Mouse (Mus musculus): ENCODE data around the gene Manea.
A peak's percentile ranks its signal among the peaks of the same experiment; 100 is the strongest.
"Not testable (repeated sequence)": the region's sequence is repeated elsewhere in the genome, so short reads cannot be mapped to it uniquely, and the experiment has no call there.

Gene Manea

DNA sequence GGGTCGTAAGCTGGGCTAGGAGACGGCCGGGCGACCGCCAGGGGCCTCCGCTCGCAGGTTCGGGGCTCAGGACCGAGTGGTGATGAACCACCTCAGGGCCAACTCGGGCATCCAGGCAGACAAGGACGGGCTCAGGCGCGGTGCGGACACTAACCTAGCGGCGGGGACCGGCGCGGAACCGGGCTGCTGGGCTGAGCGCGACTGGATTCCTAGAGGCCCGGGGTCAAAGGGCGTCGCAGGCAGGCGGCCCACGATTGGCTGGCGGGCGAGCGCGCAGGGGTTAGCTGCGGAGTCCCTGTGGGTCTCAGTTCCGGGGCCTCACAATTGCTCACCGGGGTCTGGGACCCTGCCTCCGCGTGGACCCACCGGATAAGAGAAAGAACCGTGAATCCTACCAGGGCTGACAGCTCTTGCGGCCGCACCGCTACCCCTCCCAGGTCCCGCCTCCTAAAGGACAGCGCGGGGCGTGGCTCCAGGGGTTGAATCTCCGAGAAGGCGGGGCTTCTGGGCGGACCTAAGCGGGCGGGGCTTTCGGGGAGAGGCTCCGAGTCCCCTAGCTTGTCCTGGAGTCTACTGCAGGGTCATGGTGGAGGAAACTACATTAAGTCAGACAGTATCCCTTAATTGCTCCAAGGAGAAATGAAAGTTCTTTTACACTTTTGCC lies at the start of gene Manea:
Gene Manea, minus strand, starts transcription at position 449 of the 664 bp plus-strand sequence.
- peak; percentile 90 to 94 for DNase-seq (ENCODE audit: low spot score in 2 of 2)

DNA sequence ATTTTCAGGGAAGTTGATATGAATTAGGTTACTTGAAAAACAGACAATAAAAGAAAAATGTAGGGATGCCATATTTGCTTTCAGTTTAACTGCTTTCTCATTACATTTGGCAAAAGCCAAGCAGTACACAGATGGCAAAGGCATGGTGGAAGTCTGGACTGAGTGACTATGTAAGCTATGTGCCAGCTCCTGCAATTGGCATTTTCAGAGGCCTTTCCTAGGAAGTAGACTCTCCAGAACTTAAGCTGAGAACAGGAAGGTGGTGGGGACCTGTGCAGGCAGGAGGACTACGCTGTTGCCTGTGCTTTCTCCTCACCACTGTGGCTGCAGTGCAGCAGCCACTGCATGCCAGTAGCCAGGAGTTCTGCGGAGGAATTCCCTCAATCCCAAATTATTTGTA lies 7.9 kb upstream of the Manea start:
- DNase-seq (ENCODE audit: low spot score in 2 of 2): no peak

DNA sequence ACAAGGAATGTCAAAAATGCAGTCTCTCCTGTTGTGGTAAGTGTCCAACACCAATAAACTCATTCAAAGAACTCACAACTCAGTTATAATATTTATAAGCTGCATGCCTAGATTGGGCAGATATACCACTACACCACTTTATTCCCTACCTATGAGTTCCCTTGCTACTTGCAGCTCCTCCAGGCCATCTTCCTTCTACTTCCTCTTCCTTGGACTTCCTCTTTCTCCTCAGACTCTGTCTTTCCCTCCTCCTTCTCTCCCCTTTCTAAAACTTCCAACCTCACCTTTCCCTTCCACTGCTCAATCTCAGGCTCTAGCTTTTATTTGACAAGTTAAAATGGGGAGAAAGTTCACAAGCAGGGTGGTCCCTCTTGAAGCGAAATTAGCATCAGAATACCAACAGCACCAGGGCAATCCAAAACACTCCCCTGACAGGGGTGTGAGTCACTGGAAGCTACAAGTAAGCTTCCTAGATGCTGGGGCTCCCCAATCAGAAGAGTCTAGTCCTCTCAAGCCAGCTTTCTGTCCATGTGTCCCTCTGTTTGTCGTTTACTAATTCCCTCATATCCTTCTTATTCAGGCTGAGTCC lies 7.0 kb upstream of the Manea start:
- DNase-seq (ENCODE audit: low spot score in 2 of 2): no peak

DNA sequence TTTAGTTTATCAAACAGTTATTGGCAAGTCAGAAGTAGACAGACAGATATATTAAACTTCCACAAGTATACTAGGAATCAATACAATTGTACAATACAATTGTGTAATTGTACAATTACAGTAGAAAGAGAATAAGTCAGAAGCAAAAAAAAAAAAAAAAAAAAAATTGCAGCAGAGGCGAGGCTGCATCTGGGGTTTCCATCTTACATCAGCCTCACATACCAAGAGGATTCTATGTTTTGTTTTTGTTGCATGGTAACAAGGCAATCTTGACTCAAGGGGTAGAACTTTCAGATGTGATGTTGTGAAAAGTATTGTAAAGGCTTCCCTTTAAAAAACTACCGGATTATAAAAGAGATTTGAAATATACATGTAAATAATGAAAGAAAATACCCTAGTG lies 548 bp upstream of the Manea start:
- no peak for DNase-seq (ENCODE audit: low spot score in 2 of 2)

DNA sequence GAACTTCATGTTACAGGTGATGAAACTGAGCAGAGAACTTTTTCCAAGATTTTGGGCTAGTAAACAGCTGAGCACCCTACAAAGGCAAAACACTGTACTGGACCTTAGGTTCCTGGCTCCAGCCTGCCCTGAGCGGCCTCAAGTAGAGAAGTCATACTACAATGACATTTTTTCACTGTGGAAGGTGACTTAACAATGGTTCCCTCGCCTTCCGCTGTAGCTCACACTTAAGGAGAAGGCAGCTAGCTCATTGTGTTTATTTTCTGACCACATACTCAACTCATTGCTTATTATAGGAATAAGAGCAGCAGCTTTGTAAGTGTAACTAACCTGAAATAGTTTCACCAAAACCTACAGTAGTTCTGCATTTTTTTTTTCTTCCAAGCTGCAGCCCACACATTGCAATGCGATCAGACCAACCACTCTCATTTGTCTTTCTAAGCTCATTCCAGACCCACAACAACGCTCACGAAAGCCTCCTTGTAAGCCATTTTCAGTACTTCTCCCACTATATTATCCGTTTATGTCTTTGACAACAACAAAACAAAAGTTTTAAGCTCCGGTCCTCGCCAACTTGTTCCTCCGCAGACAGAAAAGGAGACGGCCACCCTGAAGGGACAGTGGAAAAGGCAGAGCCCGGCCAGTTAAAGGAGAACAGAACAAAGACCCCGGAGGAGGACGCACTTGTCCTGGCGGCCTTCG lies 799 bp downstream of the Manea start:
- no peak for DNase-seq (ENCODE audit: low spot score in 2 of 2)

DNA sequence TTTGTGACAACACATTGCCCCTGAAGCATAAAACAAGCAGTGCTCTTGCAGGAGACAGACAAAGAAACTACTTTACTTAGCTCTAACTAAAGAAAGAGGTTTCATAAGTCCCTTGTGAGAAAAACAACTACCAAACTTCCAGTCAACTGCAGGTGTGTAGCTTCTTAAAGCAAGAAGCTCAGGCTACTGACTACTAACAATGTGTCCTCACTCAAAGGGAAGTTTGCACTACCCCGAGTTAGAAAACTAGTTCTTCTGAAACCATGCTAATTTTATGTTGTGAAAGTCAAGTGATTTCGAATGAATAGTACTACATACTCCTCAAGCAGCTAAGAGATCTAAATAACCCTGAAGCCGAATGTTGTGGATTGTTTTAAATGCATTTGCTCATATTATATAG lies 1.6 kb downstream of the Manea start:
- no peak for DNase-seq (ENCODE audit: low spot score in 2 of 2)

DNA sequence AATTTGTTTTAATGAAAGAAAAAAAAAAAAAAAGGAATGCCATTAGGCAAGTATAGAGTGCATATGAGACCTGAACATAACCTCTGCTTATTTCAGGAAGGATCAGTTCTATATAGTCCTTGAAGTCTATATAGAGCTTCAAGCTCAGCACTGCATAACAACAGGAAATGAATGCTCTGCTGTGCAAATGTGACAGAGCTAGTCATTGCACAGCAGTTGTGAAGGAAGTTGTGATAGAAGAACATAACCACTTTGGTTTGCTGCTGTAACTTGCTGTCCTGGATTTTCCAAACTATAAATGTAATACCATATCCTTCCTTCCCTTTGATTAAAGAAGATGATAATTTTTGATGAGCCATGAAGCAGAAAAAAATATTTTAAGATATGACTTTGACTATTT lies 4.3 kb downstream of the Manea start:
- DNase-seq (ENCODE audit: low spot score in 2 of 2): no peak

DNA sequence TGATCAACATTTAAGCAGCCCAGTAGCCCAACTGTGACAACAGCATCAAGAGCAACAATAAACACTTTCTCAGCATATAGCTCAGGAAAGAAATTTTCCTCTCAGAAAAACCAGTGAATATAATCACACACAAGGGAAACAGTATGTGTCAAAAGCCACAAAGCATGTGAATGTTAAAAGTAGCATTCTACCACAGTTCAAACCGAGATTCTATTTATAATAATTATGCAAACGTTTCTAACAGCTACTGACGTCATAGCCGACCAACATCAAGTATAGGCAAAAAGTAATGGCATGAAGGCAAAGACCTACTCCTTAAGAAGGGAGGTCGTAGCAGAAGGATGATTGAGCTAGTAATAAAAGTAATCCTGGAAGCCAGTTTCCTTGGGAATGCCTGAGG lies 8.1 kb downstream of the Manea start:
- no peak for DNase-seq (ENCODE audit: low spot score in 2 of 2)

DNA sequence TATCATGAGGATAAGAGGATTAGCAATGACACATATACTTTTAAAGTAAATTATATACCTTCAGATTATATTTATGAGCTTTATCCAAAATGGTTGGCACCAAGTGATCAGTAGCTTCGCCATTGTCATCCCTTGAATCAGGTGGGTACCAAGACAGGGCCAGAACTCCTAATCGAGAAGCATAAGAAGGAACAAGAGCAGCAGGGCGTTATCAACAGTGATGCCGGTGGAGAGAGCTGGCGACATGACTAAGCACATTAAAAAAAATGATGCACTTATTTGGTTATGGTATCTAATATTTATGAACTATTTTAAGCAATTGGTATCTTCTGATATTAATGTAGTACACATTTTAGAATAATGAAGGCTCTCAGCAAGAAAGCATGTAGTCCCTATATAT lies 10.1 kb downstream of the Manea start:
- DNase-seq (ENCODE audit: low spot score in 2 of 2): no peak

DNA sequence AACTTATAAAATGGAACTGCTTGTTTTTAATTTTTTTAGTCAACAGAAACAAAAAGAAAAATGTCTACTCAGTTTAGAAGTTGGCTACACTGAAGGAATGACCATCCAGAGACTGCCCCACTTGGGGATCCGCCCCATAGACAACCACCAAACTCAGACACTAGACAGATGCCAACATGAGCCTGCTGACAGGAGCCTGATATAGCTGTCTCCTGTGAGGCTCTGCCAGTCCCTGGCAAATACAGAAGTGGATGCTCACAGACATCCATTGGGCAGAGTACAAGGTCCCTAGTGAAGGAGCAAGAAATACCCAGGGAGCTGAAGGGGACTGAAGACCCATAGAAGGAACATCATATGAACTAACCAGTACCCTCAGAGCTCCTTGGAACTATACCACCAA lies 42.0 kb downstream of the Manea start:
- DNase-seq (ENCODE audit: low spot score in 2 of 2): not testable (repeated sequence)

DNA sequence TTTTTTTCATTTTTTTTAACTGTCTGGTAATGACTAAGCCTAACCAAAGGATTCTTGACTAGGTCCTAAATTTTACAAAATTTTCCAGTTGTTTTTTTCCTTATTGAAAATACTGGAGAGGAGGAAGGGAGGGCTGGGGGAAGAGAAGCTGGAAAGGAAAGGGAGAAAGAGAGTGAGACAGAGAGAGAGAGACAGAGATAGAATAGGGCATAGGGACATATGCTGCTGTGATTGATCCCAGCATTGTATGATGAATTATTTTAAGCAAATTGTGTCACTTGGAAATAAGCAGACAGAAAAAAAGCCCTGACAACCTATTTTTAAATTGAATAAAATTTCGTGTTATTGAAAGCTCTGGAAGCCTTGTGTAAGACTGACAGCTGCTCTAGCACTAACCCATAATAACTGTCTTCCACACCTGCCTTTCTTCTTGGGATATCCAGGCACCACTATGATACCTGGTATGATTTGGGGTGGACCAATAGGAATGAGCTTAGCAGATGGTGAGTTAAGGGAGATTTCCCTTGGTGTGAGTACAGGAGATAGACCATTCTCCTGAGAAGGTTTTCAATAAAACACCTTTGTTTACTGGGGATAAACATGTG lies 69.5 kb downstream of the Manea start:
- DNase-seq (ENCODE audit: low spot score in 2 of 2): no peak

DNA sequence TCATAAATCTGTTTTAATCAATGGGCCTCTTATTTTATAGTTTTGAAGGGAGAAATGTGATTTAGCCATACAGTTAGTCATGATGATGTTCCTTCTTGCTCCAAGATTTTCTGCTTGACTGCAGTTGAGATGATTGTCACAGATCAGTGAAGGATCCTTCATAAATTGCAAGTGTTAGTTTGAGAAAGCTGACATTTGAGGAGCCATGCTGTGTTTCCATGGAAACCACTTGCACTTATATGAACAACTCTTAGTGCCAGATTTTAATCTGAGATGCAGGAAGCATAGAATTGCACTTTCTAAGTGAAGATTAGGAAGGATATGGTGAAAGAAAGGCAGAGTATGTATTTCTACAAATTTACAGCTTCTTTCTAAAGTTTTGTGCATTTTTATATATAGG lies 70.4 kb downstream of the Manea start:
- DNase-seq (ENCODE audit: low spot score in 2 of 2): no peak

DNA sequence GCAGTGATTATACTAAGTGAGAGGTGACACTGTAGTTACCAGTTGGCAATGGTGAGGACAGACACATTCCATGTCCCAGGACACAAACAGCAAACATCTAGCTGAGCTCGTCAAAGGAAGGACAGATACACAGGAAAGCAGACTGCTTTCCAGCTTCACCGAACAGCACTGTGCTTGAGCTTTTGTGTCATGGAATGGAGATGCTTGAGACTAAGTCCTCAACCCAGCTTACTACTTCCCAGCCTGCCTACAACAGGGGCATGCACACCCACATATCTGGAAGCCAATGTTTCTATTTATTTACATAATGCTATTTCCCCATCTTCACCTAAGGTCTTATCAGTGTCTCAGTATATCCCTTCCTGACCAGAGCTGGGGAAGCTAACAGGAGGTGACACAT lies 70.9 kb downstream of the Manea start:
- DNase-seq (ENCODE audit: low spot score in 2 of 2): no peak

Data from urinary bladder, postnatal 4 days (tissue).